Mouse (Mus musculus) ovary, adult 10 weeks (tissue): ENCODE results near the gene Usp15. TPM values are rescaled to one million over a fixed set of nuclear protein-coding genes. Genes with fewer than 3 reads are reported as not detected.

ENCODE experiments used
- polyA plus RNA-seq: library from polyadenylated mRNA; stranded (reverse); fragments of 350-450 nt; fragmentation: Illumina TruSeq; extraction: RNeasy Lipid Tissue Mini Kit (QIAGEN cat#74804); gene quantifications from one replicate; pipeline ENCODE4 v1.2.3, GENCODE M21; 2014

Gene Usp15
- 88.9 TPM for polyA plus RNA-seq

GRCm38 (mm10) chr10:123196835-123197559 is at the start of gene Usp15:
Gene Usp15 (minus strand): TSS chr10:123196995.

GRCm38 (mm10) chr10:123076245-123077023 is 120.4 kb downstream of the Usp15 start, which contains the start of gene Mon2:
Gene Mon2 (minus strand): TSS chr10:123076505.

Other genes with a start within 250 kb of the Usp15 start
- 69.3 TPM for gene Mon2, start 120.5 kb downstream of the Usp15 start, polyA plus RNA-seq
- gene Fam19a2, start 67.0 kb upstream of the Usp15 start, polyA plus RNA-seq: 1.5 TPM